Mouse (Mus musculus): ENCODE data around the gene Zfp780b.

DNA sequence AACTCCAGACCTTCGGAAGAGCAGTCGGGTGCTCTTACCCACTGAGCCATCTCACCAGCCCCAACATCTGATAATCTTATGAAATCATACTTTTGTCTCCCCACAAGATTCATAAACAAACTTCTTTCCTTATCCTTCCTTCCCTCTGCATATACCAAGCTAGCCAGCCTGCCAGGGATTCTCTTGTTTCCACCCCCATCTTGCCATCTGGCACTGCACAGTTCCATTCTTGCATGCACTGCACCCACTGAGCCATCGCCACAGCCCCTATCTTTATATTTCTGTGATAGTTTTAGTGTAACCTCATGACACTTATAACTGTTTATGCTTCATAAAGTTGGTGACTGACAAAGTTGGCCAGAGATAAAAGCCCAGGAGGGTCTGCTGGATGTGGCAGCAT, 31.3 kb upstream of the Zfp780b start:
- TF ChIP-seq POLR2A (IDR thresholded peaks at IDR 0.05; ENCODE audit: insufficient read depth, low read depth, low read length) (no peak), CTCF (IDR thresholded peaks at IDR 0.05; ENCODE audit: insufficient read depth, low read depth, low read length) (no peak)
